Mouse (Mus musculus): Measurements from ENCODE around the gene Slc9b1. TPM values are rescaled to one million over a fixed set of nuclear protein-coding genes. Genes with fewer than 3 reads are reported as not detected.

Slc9b1 gene
- total RNA-seq, 2 experiments from 2014 or later: 0.75 TPM; not detected in 1

- intact Hi-C loops (cut with DNase I): no loop called here
- DNase-seq (ENCODE audit: extremely low spot score in 1 of 2, low spot score in 2 of 2): no peak
Observed at GRCm38 (mm10) chr3:135375836-135376235, 28.0 kb downstream of the Slc9b1 start.

GRCm38 (mm10) chr3:135377445-135377844, 29.6 kb downstream of the Slc9b1 start:
- intact Hi-C loops (cut with DNase I): no loop called here
- DNase-seq (ENCODE audit: extremely low spot score in 1 of 2, low spot score in 2 of 2): no peak

- intact Hi-C loops (cut with DNase I): no loop called here
- no peak for DNase-seq (ENCODE audit: extremely low spot score in 1 of 2, low spot score in 2 of 2)
Observed at GRCm38 (mm10) chr3:135379868-135380267, 32.0 kb downstream of the Slc9b1 start.

GRCm38 (mm10) chr3:135393186-135393585, 45.4 kb downstream of the Slc9b1 start:
- DNase-seq (ENCODE audit: extremely low spot score in 1 of 2, low spot score in 2 of 2): no peak
- intact Hi-C loops (cut with DNase I): no loop called here

GRCm38 (mm10) chr3:135395085-135395484, 47.3 kb downstream of the Slc9b1 start:
- intact Hi-C loops (cut with DNase I): no loop called here

GRCm38 (mm10) chr3:135396081-135396480, 48.3 kb downstream of the Slc9b1 start:
- intact Hi-C loops (cut with DNase I): no loop called here

More at GRCm38 (mm10) chr3:135395085-135395484, 47.3 kb downstream of the Slc9b1 start:
- DNase-seq (ENCODE audit: extremely low spot score in 1 of 2, low spot score in 2 of 2): no peak

GRCm38 (mm10) chr3:135397112-135397511, 49.3 kb downstream of the Slc9b1 start:
- DNase-seq (ENCODE audit: extremely low spot score in 1 of 2, low spot score in 2 of 2): no peak
- intact Hi-C loops (cut with DNase I): no loop called here

More at GRCm38 (mm10) chr3:135396081-135396480, 48.3 kb downstream of the Slc9b1 start:
- DNase-seq (ENCODE audit: extremely low spot score in 1 of 2, low spot score in 2 of 2): no peak

- peak; percentile 65 to 88 for DNase-seq (ENCODE audit: extremely low spot score in 1 of 2, low spot score in 2 of 2)
- intact Hi-C loops (cut with DNase I): loop anchor here (2.0 to 5.0 kb wide), 3 partner anchors 110 to 329 kb away; no protein-coding TSS in a partner anchor
Observed at GRCm38 (mm10) chr3:135402201-135402658, 54.4 kb downstream of the Slc9b1 start.

GRCm38 (mm10) chr3:135403211-135403610, 55.4 kb downstream of the Slc9b1 start:
- no peak for DNase-seq (ENCODE audit: extremely low spot score in 1 of 2, low spot score in 2 of 2)

GRCm38 (mm10) chr3:135403856-135404255, 56.0 kb downstream of the Slc9b1 start:
- intact Hi-C loops (cut with DNase I): loop anchor here (2.0 to 5.0 kb wide), 3 partner anchors 112 to 327 kb away; no protein-coding TSS in a partner anchor
- DNase-seq (ENCODE audit: extremely low spot score in 1 of 2, low spot score in 2 of 2): no peak

More at GRCm38 (mm10) chr3:135403211-135403610, 55.4 kb downstream of the Slc9b1 start:
- intact Hi-C loops (cut with DNase I): loop anchor here (2.0 to 5.0 kb wide), 3 partner anchors 111 to 328 kb away; no protein-coding TSS in a partner anchor

- intact Hi-C loops (cut with DNase I): loop anchor here (5.0 kb wide), 2 partner anchors 112 to 178 kb away; no protein-coding TSS in a partner anchor
- no peak for DNase-seq (ENCODE audit: extremely low spot score in 1 of 2, low spot score in 2 of 2)
Observed at GRCm38 (mm10) chr3:135404599-135404998, 56.8 kb downstream of the Slc9b1 start.

GRCm38 (mm10) chr3:135407351-135407750, 59.5 kb downstream of the Slc9b1 start:
- intact Hi-C loops (cut with DNase I): no loop called here
- DNase-seq (ENCODE audit: extremely low spot score in 1 of 2, low spot score in 2 of 2): no peak

GRCm38 (mm10) chr3:135409219-135409618, 61.4 kb downstream of the Slc9b1 start:
- no peak for DNase-seq (ENCODE audit: extremely low spot score in 1 of 2, low spot score in 2 of 2)

GRCm38 (mm10) chr3:135411056-135411455, 63.2 kb downstream of the Slc9b1 start:
- DNase-seq (ENCODE audit: extremely low spot score in 1 of 2, low spot score in 2 of 2): no peak
- intact Hi-C loops (cut with DNase I): no loop called here

More at GRCm38 (mm10) chr3:135409219-135409618, 61.4 kb downstream of the Slc9b1 start:
- intact Hi-C loops (cut with DNase I): no loop called here

GRCm38 (mm10) chr3:135411824-135412223, 64.0 kb downstream of the Slc9b1 start:
- intact Hi-C loops (cut with DNase I): no loop called here
- no peak for DNase-seq (ENCODE audit: extremely low spot score in 1 of 2, low spot score in 2 of 2)

- DNase-seq (ENCODE audit: extremely low spot score in 1 of 2, low spot score in 2 of 2): no peak
- intact Hi-C loops (cut with DNase I): no loop called here
Observed at GRCm38 (mm10) chr3:135417245-135417644, 69.4 kb downstream of the Slc9b1 start.

- DNase-seq (ENCODE audit: extremely low spot score in 1 of 2, low spot score in 2 of 2): no peak
- intact Hi-C loops (cut with DNase I): no loop called here
Observed at GRCm38 (mm10) chr3:135417799-135418198, 70.0 kb downstream of the Slc9b1 start.

- intact Hi-C loops (cut with DNase I): no loop called here
- DNase-seq (ENCODE audit: extremely low spot score in 1 of 2, low spot score in 2 of 2): no peak
Observed at GRCm38 (mm10) chr3:135420542-135421309, 72.9 kb downstream of the Slc9b1 start.

- intact Hi-C loops (cut with DNase I): no loop called here
- no peak for DNase-seq (ENCODE audit: extremely low spot score in 1 of 2, low spot score in 2 of 2)
Observed at GRCm38 (mm10) chr3:135421310-135421594, 73.4 kb downstream of the Slc9b1 start.

- intact Hi-C loops (cut with DNase I): no loop called here
- DNase-seq (ENCODE audit: extremely low spot score in 1 of 2, low spot score in 2 of 2): no peak
Observed at GRCm38 (mm10) chr3:135422232-135422855, 74.5 kb downstream of the Slc9b1 start.
